Mouse (Mus musculus) gastrocnemius, postnatal 36 days (tissue): Measurements from ENCODE around the gene Oxct2a. TPM values are rescaled to one million over a fixed set of nuclear protein-coding genes. Genes with fewer than 3 reads are reported as not detected.
"Not testable (repeated sequence)": the region's sequence is repeated elsewhere in the genome, so short reads cannot be mapped to it uniquely, and the experiment has no call there.

ENCODE experiments used
- DNase-seq, 2 experiments: peaks; one replicate each; pipeline ENCODE4 v3.0.0; 2022
- intact Hi-C: fragments of 180-260 bp; cut with DNase I; formaldehyde crosslinking; loops from one replicate; pipeline ENCODE4 v1.15.1; 2025
- total RNA-seq, 2 experiments: library from RNA; stranded (reverse); gene quantifications; 2 replicates each; pipeline ENCODE4 v1.2.3; 2021

Gene Oxct2a
- total RNA-seq, 2 experiments from 2014 or later = 0.15 to 0.23 TPM

- DNase-seq = peak in 1 of 2 experiments; percentile 56
- intact Hi-C loops = not testable (repeated sequence)
Observed at GRCm38 (mm10) chr4:123282915-123283674, 40.3 kb downstream of the Oxct2a start.

- intact Hi-C loops = no loop called here
Observed at GRCm38 (mm10) chr4:123282500-123282899, 40.9 kb downstream of the Oxct2a start.

GRCm38 (mm10) chr4:123280117-123280516 is 43.3 kb downstream of the Oxct2a start:
- intact Hi-C loops = no loop called here
- DNase-seq = no peak

More at GRCm38 (mm10) chr4:123282500-123282899, 40.9 kb downstream of the Oxct2a start:
- DNase-seq = peak; percentile 80 to 90

Other genes with a start within 250 kb of the Oxct2a start
- not detected for gene Bmp8b, start 218.5 kb downstream of the Oxct2a start, total RNA-seq
- gene Oxct2b, start 207.4 kb downstream of the Oxct2a start, total RNA-seq = not detected
- gene Ppie, start 183.7 kb downstream of the Oxct2a start, total RNA-seq = 10 to 100 TPM; 17.5 to 19.2 TPM
- not detected for gene Hpcal4, start 140.4 kb downstream of the Oxct2a start, total RNA-seq
- gene Nt5c1a, start 122.1 kb downstream of the Oxct2a start, total RNA-seq = 10 to 100 TPM; 33.4 to 44.6 TPM
- 1 to 10 TPM; 5.7 to 8.4 TPM for gene Heyl, start 90.1 kb downstream of the Oxct2a start, total RNA-seq
- gene Pabpc4, start 61.3 kb downstream of the Oxct2a start, total RNA-seq = 100 to 1,000 TPM; 294 to 317 TPM
- 1 to 10 TPM in 1 of 2 experiments, under 1 TPM in 1; 0.38 to 1.6 TPM for gene Bmp8a, start 19.6 kb upstream of the Oxct2a start, total RNA-seq